Mouse (Mus musculus) G1E (cell line): Measurements from ENCODE around the gene Gng7.

ENCODE experiments used
- CTCF ChIP-seq: IDR thresholded peaks from 2 replicates; pipeline ENCODE4 v1.5.1; 2012; ENCODE audit warnings: low read depth, low read length, inconsistent platforms, mixed read lengths
- GATA1 ChIP-seq: IDR thresholded peaks from 2 replicates; pipeline ENCODE4 v1.6.1; 2012; ENCODE audit warnings: borderline replicate concordance, low read length, inconsistent platforms, mixed read lengths
- GATA2 ChIP-seq: IDR thresholded peaks from 2 replicates; pipeline ENCODE4 v1.6.1; 2012; ENCODE audit warnings: low read depth, low read length, inconsistent platforms, borderline replicate concordance
- POLR2AphosphoS5 ChIP-seq: IDR thresholded peaks from 2 replicates; pipeline ENCODE4 v1.6.1; 2012; ENCODE audit warnings: low read depth, low read length, inconsistent platforms; ENCODE audit not compliant: insufficient replicate concordance
- TAL1 ChIP-seq: conservative IDR thresholded peaks from 2 replicates; pipeline ENCODE4 v1.6.1; 2012; ENCODE audit warnings: low read depth, low read length, inconsistent platforms, mixed read lengths

DNA sequence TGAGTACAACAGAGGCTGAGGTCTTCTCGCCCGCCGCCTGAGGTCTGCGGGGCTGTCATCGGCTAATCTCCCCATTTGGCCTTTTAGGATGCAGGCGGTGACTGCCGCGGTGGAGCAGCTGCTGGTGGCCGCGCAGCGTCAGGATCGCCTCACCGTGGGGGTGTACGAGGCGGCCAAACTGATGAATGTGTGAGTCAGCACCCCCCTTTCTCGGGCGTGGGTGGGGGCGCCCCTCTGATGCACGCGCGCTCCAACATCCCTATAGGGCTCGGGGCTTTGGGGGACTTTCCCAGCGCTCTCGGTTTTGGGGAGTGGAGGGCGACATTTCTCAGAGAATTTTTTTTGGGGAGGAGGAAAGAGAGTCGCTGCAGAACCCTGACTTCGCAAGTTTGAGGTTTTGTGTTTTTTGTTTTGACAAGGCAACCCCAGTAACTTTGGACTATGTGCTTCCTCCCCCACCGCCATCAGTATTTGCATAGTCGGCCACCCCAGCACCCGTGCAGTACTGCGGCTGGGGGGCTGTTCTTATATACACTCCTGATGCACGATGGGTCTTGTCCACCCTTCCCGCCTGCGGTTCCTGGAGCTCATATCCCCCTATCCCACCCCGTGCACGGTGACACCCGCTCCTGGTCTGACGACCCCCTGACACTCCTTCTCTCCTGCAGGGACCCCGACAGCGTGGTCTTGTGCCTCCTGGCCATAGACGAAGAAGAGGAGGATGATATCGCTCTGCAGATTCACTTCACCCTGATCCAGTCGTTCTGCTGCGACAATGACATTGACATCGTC, 84.2 kb downstream of the Gng7 start:
- TF ChIP-seq CTCF (no peak), GATA2 (no peak), GATA1 (no peak), POLR2AphosphoS5 (no peak), TAL1 (no peak)
